Mouse (Mus musculus): ENCODE results near the gene Pofut1.
A peak's percentile ranks its signal among the peaks of the same experiment; 100 is the strongest.
"Not testable (repeated sequence)": the region's sequence is repeated elsewhere in the genome, so short reads cannot be mapped to it uniquely, and the experiment has no call there.

Gene Pofut1

GRCm38 (mm10) chr2:153239021-153239859 lies 2.1 kb upstream of the Pofut1 start:
- ATAC-seq (ENCODE audit: low TSS enrichment): no peak

GRCm38 (mm10) chr2:153239860-153240480 lies 1.4 kb upstream of the Pofut1 start:
- ATAC-seq (ENCODE audit: low TSS enrichment): no peak

- ATAC-seq (ENCODE audit: low TSS enrichment): peak; percentile 13
Measured at GRCm38 (mm10) chr2:153240701-153241235, 565 bp upstream of the Pofut1 start.

GRCm38 (mm10) chr2:153242156-153242555 lies 823 bp downstream of the Pofut1 start:
- ATAC-seq (ENCODE audit: low TSS enrichment): no peak

- ATAC-seq (ENCODE audit: low TSS enrichment): no peak
Measured at GRCm38 (mm10) chr2:153249751-153250150, 8.4 kb downstream of the Pofut1 start.

- ATAC-seq (ENCODE audit: low TSS enrichment): no peak
Measured at GRCm38 (mm10) chr2:153256604-153257003, 15.3 kb downstream of the Pofut1 start.

GRCm38 (mm10) chr2:153259030-153259863 lies 17.9 kb downstream of the Pofut1 start:
- no peak for ATAC-seq (ENCODE audit: low TSS enrichment)

GRCm38 (mm10) chr2:153259864-153260674 lies 18.7 kb downstream of the Pofut1 start:
- no peak for ATAC-seq (ENCODE audit: low TSS enrichment)

- no peak for ATAC-seq (ENCODE audit: low TSS enrichment)
Measured at GRCm38 (mm10) chr2:153263053-153263452, 21.7 kb downstream of the Pofut1 start.

- no peak for ATAC-seq (ENCODE audit: low TSS enrichment)
Measured at GRCm38 (mm10) chr2:153267331-153267730, 26.0 kb downstream of the Pofut1 start.

- not testable (repeated sequence) for ATAC-seq (ENCODE audit: low TSS enrichment)
Measured at GRCm38 (mm10) chr2:153270231-153270915, 29.0 kb downstream of the Pofut1 start.

- not testable (repeated sequence) for ATAC-seq (ENCODE audit: low TSS enrichment)
Measured at GRCm38 (mm10) chr2:153274200-153274918, 33.0 kb downstream of the Pofut1 start.

- ATAC-seq (ENCODE audit: low TSS enrichment): no peak
Measured at GRCm38 (mm10) chr2:153274919-153275247, 33.5 kb downstream of the Pofut1 start.

GRCm38 (mm10) chr2:153275577-153275976 lies 34.2 kb downstream of the Pofut1 start:
- ATAC-seq (ENCODE audit: low TSS enrichment): not testable (repeated sequence)

GRCm38 (mm10) chr2:153276440-153276839 lies 35.1 kb downstream of the Pofut1 start:
- ATAC-seq (ENCODE audit: low TSS enrichment): no peak

GRCm38 (mm10) chr2:153276846-153277245 lies 35.5 kb downstream of the Pofut1 start:
- not testable (repeated sequence) for ATAC-seq (ENCODE audit: low TSS enrichment)

- ATAC-seq (ENCODE audit: low TSS enrichment): no peak
Measured at GRCm38 (mm10) chr2:153278357-153278756, 37.0 kb downstream of the Pofut1 start.

- ATAC-seq (ENCODE audit: low TSS enrichment): no peak
Measured at GRCm38 (mm10) chr2:153283919-153284318, 42.6 kb downstream of the Pofut1 start.

- ATAC-seq (ENCODE audit: low TSS enrichment): no peak
Measured at GRCm38 (mm10) chr2:153286524-153286923, 45.2 kb downstream of the Pofut1 start.

- ATAC-seq (ENCODE audit: low TSS enrichment): no peak
Measured at GRCm38 (mm10) chr2:153287835-153288234, 46.5 kb downstream of the Pofut1 start.

All from frontal cortex, adult (tissue).